Comparison of ENCODE assay signal across 19 mouse cellular contexts in genomic region chr7:118747891-118748672, GRCm38 (mm10). TPM values are rescaled to one million over a fixed set of nuclear protein-coding genes. Genes with fewer than 3 reads are reported as not detected.
DNase-seq lines count a peak whose midpoint lies in the region; ATAC-seq and TF ChIP-seq lines count a peak whose summit lies in the region.
"Had no signal": no experiment of that assay in that cellular context is flagged by ENCODE, and none has a peak within 500 bp of the region (broad histone marks: within the 10 kb centered on the region; RNA-seq: fewer than 3 reads in every experiment).

No protein-coding gene starts in this region.

- H3K9me3 ChIP-seq in hindbrain, embryonic 15.5 days: no peaks in the 10 kb centered on the region
- no peaks in the 10 kb centered on the region for H3K9me3 ChIP-seq in hindbrain, embryonic 13.5 days
- H3K9me3 ChIP-seq in midbrain, postnatal 0 days (ENCODE audit: low read length): no peaks in the 10 kb centered on the region
- H3K9me3 ChIP-seq in midbrain, embryonic 14.5 days (ENCODE audit: control insufficient read depth, low read length): no peaks in the 10 kb centered on the region
- H3K9me3 ChIP-seq: embryonic facial prominence, embryonic 10.5 days; G1E; limb, embryonic 15.5 days had no signal

- ATAC-seq in hindbrain, embryonic 15.5 days (ENCODE audit: low FRiP score, low read depth): peak; percentile 84
- no peak; the same call in 1 of the 2 replicates for ATAC-seq in hindbrain, embryonic 13.5 days (ENCODE audit: low FRiP score)
- ATAC-seq in midbrain, postnatal 0 days (ENCODE audit: low FRiP score): peak; percentile 74
- no peak for ATAC-seq in midbrain, embryonic 14.5 days (ENCODE audit: low FRiP score, low TSS enrichment)
- ATAC-seq: intestine, embryonic 16.5 days had no signal

- no peaks in the 10 kb centered on the region for H3K4me1 ChIP-seq in hindbrain, embryonic 15.5 days (replicated peaks)
- H3K4me1 ChIP-seq in hindbrain, embryonic 13.5 days (replicated peaks): no peaks in the 10 kb centered on the region
- H3K4me1 ChIP-seq in midbrain, postnatal 0 days (ENCODE audit: insufficient read depth, low read length): no peaks in the 10 kb centered on the region
- no peaks in the 10 kb centered on the region for H3K4me1 ChIP-seq in midbrain, embryonic 14.5 days (ENCODE audit: control insufficient read depth, insufficient read depth, low read length)
- H3K4me1 ChIP-seq: embryonic facial prominence, embryonic 10.5 days; limb, embryonic 15.5 days had no signal

- TF ChIP-seq CTCF in midbrain, postnatal 0 days (IDR thresholded peaks at IDR 0.05): no peak

- H3K36me3 ChIP-seq in hindbrain, embryonic 15.5 days: peaks cover 65% of the 10 kb centered on the region
- H3K36me3 ChIP-seq in hindbrain, embryonic 13.5 days: peaks cover 90% of the 10 kb centered on the region
- H3K36me3 ChIP-seq in midbrain, postnatal 0 days (ENCODE audit: insufficient read depth, low read length): peaks cover 65% of the 10 kb centered on the region
- H3K36me3 ChIP-seq in midbrain, embryonic 14.5 days (ENCODE audit: control insufficient read depth, insufficient read depth, low read length): peaks cover 87% of the 10 kb centered on the region

- peak; percentile 75 for DNase-seq in midbrain, postnatal 0 days (ENCODE audit: low spot score)
- no peak for DNase-seq in midbrain, embryonic 14.5 days
- DNase-seq in layer of hippocampus, adult 8-10 months (ENCODE audit: low spot score in 2 of 2): peak; percentile 57 to 59
- peak; percentile 65 to 80 for DNase-seq in right cerebral cortex, postnatal 10 days (ENCODE audit: low spot score in 2 of 2)
- DNase-seq in liver: no peak
- DNase-seq in gastrocnemius, postnatal 25 days: no peak
- DNase-seq: adrenal gland, adult 2 months; gastrocnemius, postnatal 14 days; heart, postnatal 14 days; lung, adult 2 months; thymus, postnatal 4 days had no signal

- no peak overlapping the region for H3K27ac ChIP-seq in hindbrain, embryonic 15.5 days (replicated peaks)
- no peak overlapping the region for H3K27ac ChIP-seq in hindbrain, embryonic 13.5 days
- no peak overlapping the region for H3K27ac ChIP-seq in midbrain, postnatal 0 days (ENCODE audit: low read depth, low read length)
- H3K27ac ChIP-seq in midbrain, embryonic 14.5 days (replicated peaks; ENCODE audit: low read depth, low read length): no peak overlapping the region
- H3K27ac ChIP-seq: embryonic facial prominence, embryonic 10.5 days; limb, embryonic 15.5 days; macrophage had no signal

- H3K9ac ChIP-seq in hindbrain, embryonic 15.5 days: no peak overlapping the region
- no peak overlapping the region for H3K9ac ChIP-seq in hindbrain, embryonic 13.5 days
- no peak overlapping the region for H3K9ac ChIP-seq in midbrain, postnatal 0 days (replicated peaks; ENCODE audit: low read length, poor library complexity, severe bottlenecking)
- no peak overlapping the region for H3K9ac ChIP-seq in midbrain, embryonic 14.5 days (replicated peaks; ENCODE audit: low read length)
- H3K9ac ChIP-seq: limb, embryonic 15.5 days had no signal

- H3K4me2 ChIP-seq in hindbrain, embryonic 15.5 days: no peak overlapping the region
- H3K4me2 ChIP-seq in hindbrain, embryonic 13.5 days: no peak overlapping the region
- no peak overlapping the region for H3K4me2 ChIP-seq in midbrain, postnatal 0 days (ENCODE audit: low read depth, low read length, poor library complexity, severe bottlenecking)
- no peak overlapping the region for H3K4me2 ChIP-seq in midbrain, embryonic 14.5 days (ENCODE audit: low read length)
- H3K4me2 ChIP-seq: limb, embryonic 15.5 days had no signal

- H3K27me3 ChIP-seq in hindbrain, embryonic 15.5 days: no peaks in the 10 kb centered on the region
- H3K27me3 ChIP-seq in hindbrain, embryonic 13.5 days: no peaks in the 10 kb centered on the region
- no peaks in the 10 kb centered on the region for H3K27me3 ChIP-seq in midbrain, postnatal 0 days (ENCODE audit: insufficient read depth, low read length)
- no peaks in the 10 kb centered on the region for H3K27me3 ChIP-seq in midbrain, embryonic 14.5 days (ENCODE audit: control insufficient read depth, insufficient read depth, low read length)
- H3K27me3 ChIP-seq: limb, embryonic 15.5 days had no signal

- WGBS in hindbrain, embryonic 15.5 days: 78% methylated on average over 12 of the region's 12 CpGs
- WGBS in hindbrain, embryonic 13.5 days: 90% methylated on average over 12 of the region's 12 CpGs
- 80% methylated on average over 12 of the region's 12 CpGs for WGBS in midbrain, postnatal 0 days
- 87% methylated on average over 12 of the region's 12 CpGs for WGBS in midbrain, embryonic 14.5 days

- H3K4me3 ChIP-seq in hindbrain, embryonic 15.5 days: no peak overlapping the region
- H3K4me3 ChIP-seq in hindbrain, embryonic 13.5 days: no peak overlapping the region
- H3K4me3 ChIP-seq in midbrain, postnatal 0 days (ENCODE audit: low read depth, low read length): no peak overlapping the region
- H3K4me3 ChIP-seq in midbrain, embryonic 14.5 days (replicated peaks; ENCODE audit: low read depth, low read length): no peak overlapping the region
- H3K4me3 ChIP-seq: embryonic facial prominence, embryonic 10.5 days; erythroblast, embryonic 14.5 days; limb, embryonic 15.5 days had no signal

RNA-seq across cellular contexts. Expression of gene Vps35l, which starts 8.1 kb away (rescaled TPM):
- 92.4 and 94.4 TPM in 2 replicates for polyA plus RNA-seq in hindbrain, embryonic 15.5 days (2015; fragmentation: Nextera tagmentation; extraction: Ambion mirVana)
- 93.0 and 95.2 TPM in 2 replicates for polyA plus RNA-seq in hindbrain, embryonic 13.5 days (2015; fragmentation: Nextera tagmentation; extraction: Ambion mirVana)
- 105 and 114 TPM in 2 replicates for total RNA-seq in midbrain, postnatal 0 days (2014; rRNA removed)
- polyA plus RNA-seq in midbrain, postnatal 0 days (2015; fragmentation: Nextera tagmentation; extraction: Ambion mirVana): 89.4 and 93.2 TPM in 2 replicates
- 83.6 and 101 TPM in 2 replicates for polyA plus RNA-seq in midbrain, embryonic 14.5 days (2014; fragmentation: Nextera tagmentation; extraction: Ambion mirVana)
- 10 to 100 TPM; 61.8 to 73.0 (median 69.1) TPM for total RNA-seq in layer of hippocampus, adult 8-10 months (2022)
- total RNA-seq in gastrocnemius, postnatal 25 days (2021): 10 to 100 TPM; 16.5 to 18.7 TPM

RNA-seq across cellular contexts. Expression of gene Ccp110, which starts 35.7 kb away (rescaled TPM):
- 26.2 and 27.0 TPM in 2 replicates for polyA plus RNA-seq in hindbrain, embryonic 15.5 days (2015; fragmentation: Nextera tagmentation; extraction: Ambion mirVana)
- 28.1 and 32.5 TPM in 2 replicates for polyA plus RNA-seq in hindbrain, embryonic 13.5 days (2015; fragmentation: Nextera tagmentation; extraction: Ambion mirVana)
- total RNA-seq in midbrain, postnatal 0 days (2014; rRNA removed): 24.2 and 28.6 TPM in 2 replicates
- polyA plus RNA-seq in midbrain, postnatal 0 days (2015; fragmentation: Nextera tagmentation; extraction: Ambion mirVana): 14.7 and 17.4 TPM in 2 replicates
- polyA plus RNA-seq in midbrain, embryonic 14.5 days (2014; fragmentation: Nextera tagmentation; extraction: Ambion mirVana): 17.4 and 20.1 TPM in 2 replicates
- total RNA-seq in layer of hippocampus, adult 8-10 months (2022): 10 to 100 TPM; 44.1 to 54.8 (median 47.9) TPM
- total RNA-seq in gastrocnemius, postnatal 25 days (2021): 1 to 10 TPM; 2.4 to 2.8 TPM

RNA-seq across cellular contexts. Expression of gene Gde1, which starts 42.5 kb away (rescaled TPM):
- polyA plus RNA-seq in hindbrain, embryonic 15.5 days (2015; fragmentation: Nextera tagmentation; extraction: Ambion mirVana): 209 and 212 TPM in 2 replicates
- polyA plus RNA-seq in hindbrain, embryonic 13.5 days (2015; fragmentation: Nextera tagmentation; extraction: Ambion mirVana): 168 TPM in 2 replicates
- total RNA-seq in midbrain, postnatal 0 days (2014; rRNA removed): 298 and 300 TPM in 2 replicates
- 272 and 286 TPM in 2 replicates for polyA plus RNA-seq in midbrain, postnatal 0 days (2015; fragmentation: Nextera tagmentation; extraction: Ambion mirVana)
- polyA plus RNA-seq in midbrain, embryonic 14.5 days (2014; fragmentation: Nextera tagmentation; extraction: Ambion mirVana): 200 and 209 TPM in 2 replicates
- total RNA-seq in layer of hippocampus, adult 8-10 months (2022): 100 to 1,000 TPM; 199 to 203 (median 202) TPM
- total RNA-seq in gastrocnemius, postnatal 25 days (2021): 10 to 100 TPM; 32.7 to 38.1 TPM

Comparison
In these comparisons a context has a peak if more than half of its experiments do, and no peak if none do; other contexts are left out.
1. ATAC-seq: peak in hindbrain, embryonic 15.5 days (single experiment) and midbrain, postnatal 0 days (single experiment); none in hindbrain, embryonic 13.5 days (single experiment) and midbrain, embryonic 14.5 days (single experiment).
2. DNase-seq: peak in midbrain, postnatal 0 days (single experiment), layer of hippocampus, adult 8-10 months (2 of 2) and right cerebral cortex, postnatal 10 days (2 of 2); none in midbrain, embryonic 14.5 days (single experiment), liver (single experiment) and gastrocnemius, postnatal 25 days (single experiment).